Comparison of ENCODE assay signal across 23 mouse cellular contexts in the genomic region with DNA sequence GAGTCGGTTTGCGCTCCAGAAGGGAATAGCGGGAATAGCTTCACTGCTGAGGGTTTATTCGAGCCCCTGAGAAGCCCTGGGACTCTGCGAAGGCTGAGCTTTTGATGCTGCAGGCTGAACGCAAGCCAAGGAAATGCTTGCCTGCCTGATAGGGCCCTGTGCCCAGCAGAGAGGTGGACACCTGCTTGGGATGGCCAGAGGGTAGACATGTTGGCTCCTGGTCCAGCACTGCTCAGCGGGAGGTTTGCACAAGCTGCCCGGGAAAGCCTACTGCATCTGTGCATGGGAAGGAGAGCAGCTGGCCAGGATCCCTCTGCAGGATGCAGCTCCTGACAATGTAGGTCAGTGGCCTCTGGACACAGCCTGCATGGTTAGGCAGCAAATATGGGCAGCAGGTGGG. TPM values are rescaled to one million over a fixed set of nuclear protein-coding genes. Genes with fewer than 3 reads are reported as not detected.
A peak's percentile ranks its signal among the peaks of the same experiment; 100 is the strongest.
DNase-seq lines count a peak whose midpoint lies in the region; ATAC-seq and TF ChIP-seq lines count a peak whose summit lies in the region.
"Had no signal": no experiment of that assay in that cellular context is flagged by ENCODE, and none has a peak within 500 bp of the region (broad histone marks: within the 10 kb centered on the region; RNA-seq: fewer than 3 reads in every experiment).

No protein-coding gene starts in this region.

- intact Hi-C loops in left cerebral cortex, adult 2 months (cut with DNase I) = no loop called here
- intact Hi-C loops in left cerebral cortex, postnatal 25 days (cut with DNase I) = no loop called here

- no peaks in the 10 kb centered on the region for H3K9me3 ChIP-seq in forebrain, embryonic 15.5 days
- H3K9me3 ChIP-seq: embryonic facial prominence, embryonic 12.5 days; hindbrain, embryonic 13.5 days; neural tube, embryonic 13.5 days had no signal

- no peaks in the 10 kb centered on the region for H3K4me1 ChIP-seq in forebrain, embryonic 15.5 days
- H3K4me1 ChIP-seq: embryonic facial prominence, embryonic 12.5 days; forebrain, embryonic 13.5 days; neural tube, embryonic 13.5 days had no signal

- peak; percentile 70 for ATAC-seq in cerebellum, adult (ENCODE audit: insufficient number of reproducible peaks, low FRiP score, low TSS enrichment)
- no peak for ATAC-seq in CD4-positive, CD25-positive, alpha-beta regulatory T cell, adult 4 months
- ATAC-seq in forebrain, embryonic 15.5 days (replicated peaks) = no peak

- no peak for TF ChIP-seq CTCF in left cerebral cortex, adult 2 months (IDR thresholded peaks at IDR 0.05)

- H3K27ac ChIP-seq in left cerebral cortex, adult 2 months = peak overlapping the region; percentile 22; the same call in 1 of the 2 replicates
- H3K27ac ChIP-seq in forebrain, embryonic 15.5 days (replicated peaks) = no peak overlapping the region
- H3K27ac ChIP-seq: embryonic facial prominence, embryonic 12.5 days; forebrain, embryonic 13.5 days; hindbrain, embryonic 13.5 days; kidney, postnatal 0 days; midbrain, embryonic 10.5 days; neural tube, embryonic 13.5 days had no signal

- H3K9ac ChIP-seq in forebrain, embryonic 15.5 days (replicated peaks) = no peak overlapping the region
- H3K9ac ChIP-seq: embryonic facial prominence, embryonic 12.5 days; forebrain, embryonic 13.5 days; hindbrain, embryonic 13.5 days; neural tube, embryonic 13.5 days had no signal

- no peak overlapping the region for H3K4me2 ChIP-seq in forebrain, embryonic 15.5 days (replicated peaks)
- H3K4me2 ChIP-seq: embryonic facial prominence, embryonic 12.5 days; forebrain, embryonic 13.5 days; heart, embryonic 11.5 days; hindbrain, embryonic 13.5 days; liver, embryonic 11.5 days; neural tube, embryonic 13.5 days had no signal

- 0 out of 2 replicates have a peak, but pooled peaks cover 2% of the 10 kb centered on the region for H3K27me3 ChIP-seq in forebrain, embryonic 15.5 days
- H3K27me3 ChIP-seq: neural tube, embryonic 13.5 days had no signal

- no peak for DNase-seq in left cerebral cortex, adult 2 months (ENCODE audit: extremely low spot score in 1 of 2, low spot score in 2 of 2)
- no peak for DNase-seq in left cerebral cortex, postnatal 25 days (ENCODE audit: low spot score in 2 of 2)
- DNase-seq in cerebellum, adult 18-20 months = peak; percentile 89 to 90
- peak; percentile 90 for DNase-seq in cerebellum, postnatal 25 days
- DNase-seq: adrenal gland, adult 8-10 months; heart, postnatal 10 days; kidney, adult 11 months; lung, adult 2 months; lung, postnatal 36 days; spleen, adult 18-20 months; thymus, postnatal 25 days had no signal

- WGBS in forebrain, embryonic 15.5 days = 85% methylated on average over 8 of the region's 8 CpGs

- H3K36me3 ChIP-seq in forebrain, embryonic 15.5 days = no peaks in the 10 kb centered on the region
- H3K36me3 ChIP-seq: embryonic facial prominence, embryonic 12.5 days; hindbrain, embryonic 13.5 days; midbrain, embryonic 10.5 days; neural tube, embryonic 13.5 days had no signal

- H3K4me3 ChIP-seq in left cerebral cortex, adult 2 months = no peak overlapping the region
- no peak overlapping the region for H3K4me3 ChIP-seq in forebrain, embryonic 15.5 days
- H3K4me3 ChIP-seq: embryonic facial prominence, embryonic 12.5 days; erythroblast, embryonic 14.5 days; forebrain, embryonic 13.5 days; hindbrain, embryonic 13.5 days; midbrain, embryonic 10.5 days; neural tube, embryonic 13.5 days had no signal

RNA-seq across cellular contexts. Expression of a gene that starts 40.6 kb away (rescaled TPM):
- total RNA-seq in left cerebral cortex, adult 2 months (2021) = 1 to 10 TPM; 3.4 to 4.8 TPM
- total RNA-seq in left cerebral cortex, postnatal 25 days (2021) = 1 to 10 TPM; 2.6 to 3.3 TPM
- polyA plus RNA-seq in CD4-positive, CD25-positive, alpha-beta regulatory T cell, adult 4 months (2017; shearing (Covaris generic)) = under 1 TPM; 0.18 to 0.58 TPM
- polyA plus RNA-seq in forebrain, embryonic 15.5 days (2015; fragmentation: Nextera tagmentation; extraction: Ambion mirVana) = 0.98 and 1.1 TPM in 2 replicates

Comparison
In these comparisons a context has a peak if more than half of its experiments do, and no peak if none do; other contexts are left out.
1. DNase-seq: peak in cerebellum, adult 18-20 months (2 of 2) and cerebellum, postnatal 25 days (2 of 2); none in left cerebral cortex, adult 2 months (0 of 2) and left cerebral cortex, postnatal 25 days (0 of 2).